Mouse (Mus musculus): ENCODE measurements around the gene Gm11042. TPM values are rescaled to one million over a fixed set of nuclear protein-coding genes. Genes with fewer than 3 reads are reported as not detected.

Gm11042 gene
- not detected for total RNA-seq (2022)

DNA sequence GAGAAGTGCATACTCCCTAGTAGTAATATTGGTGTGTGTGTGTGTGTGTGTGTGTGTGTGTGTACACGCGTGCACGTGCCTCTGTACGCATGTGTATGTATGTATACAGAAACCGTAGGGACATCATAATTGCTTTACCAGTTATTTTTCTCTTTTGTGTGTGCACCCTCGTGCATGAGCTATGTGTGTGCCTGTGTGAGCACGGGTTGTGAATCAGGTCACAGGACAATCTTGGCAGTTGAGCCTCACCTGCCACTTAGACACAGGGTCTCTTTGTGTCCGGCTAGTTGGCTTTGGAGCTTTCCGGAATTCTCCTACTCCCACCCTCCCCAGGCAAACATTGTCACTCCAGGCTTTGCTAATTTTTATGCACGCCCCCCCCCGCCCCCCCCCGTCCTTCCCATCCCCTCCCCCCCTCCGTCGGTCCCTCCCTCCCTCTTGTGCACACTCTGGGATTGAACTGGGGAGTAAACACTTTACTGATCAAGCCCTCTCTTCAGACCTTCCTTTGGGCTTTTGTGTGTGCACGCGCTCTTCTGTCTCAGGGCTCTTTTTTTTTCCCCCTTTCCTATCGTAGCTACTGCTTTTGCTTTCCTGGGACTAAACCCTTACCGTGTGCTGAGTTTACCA, at the start of gene Gm11042:
Gene Gm11042 (minus strand): TSS at position 51 of the 630 bp plus-strand sequence.
- no peak for DNase-seq

DNA sequence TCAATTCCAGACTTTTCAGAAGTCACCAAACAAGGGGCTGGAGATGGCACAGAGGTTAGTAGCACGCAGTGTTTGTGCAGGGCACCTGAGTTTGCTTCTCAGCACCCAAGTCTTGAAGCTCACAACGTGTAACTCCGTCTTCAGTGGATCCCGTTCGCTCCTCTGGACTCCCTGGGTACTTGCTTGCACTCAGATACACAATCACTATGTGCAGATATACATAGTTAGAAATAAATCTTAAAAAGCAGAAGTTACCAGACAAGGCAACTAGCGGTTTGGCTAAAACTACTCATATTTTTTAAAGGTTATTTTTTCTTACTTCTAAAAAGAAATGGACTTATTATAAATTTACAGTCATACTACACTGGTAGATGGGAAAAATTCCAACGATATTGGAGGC, 48.3 kb upstream of the Gm11042 start:
- no peak for DNase-seq

- DNase-seq = no peak
These were observed 46.9 kb upstream of the Gm11042 start for GRCm38 (mm10) chr12:74363076-74363475.

- no peak for DNase-seq
These were observed 46.3 kb upstream of the Gm11042 start for GRCm38 (mm10) chr12:74362453-74362852.

DNA sequence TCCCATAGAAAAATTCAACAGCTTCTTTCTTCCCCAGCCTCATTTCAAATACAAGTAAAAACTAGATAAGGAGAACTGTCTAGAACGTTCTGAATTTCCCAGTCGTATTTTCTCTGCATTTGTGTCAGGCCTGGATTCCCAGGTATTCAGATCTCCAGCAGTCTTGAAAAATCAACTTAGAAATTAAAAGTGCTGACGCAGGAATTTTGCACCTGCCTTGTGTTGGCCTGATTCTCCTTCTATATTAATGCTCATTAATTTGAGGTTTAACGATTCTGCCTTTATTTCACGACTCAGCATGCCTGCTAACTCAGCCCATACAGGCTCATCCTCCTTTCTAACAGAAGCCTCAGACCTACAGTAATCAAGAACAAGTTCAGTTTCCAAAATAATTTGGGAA, 43.6 kb upstream of the Gm11042 start:
- DNase-seq = no peak

DNA sequence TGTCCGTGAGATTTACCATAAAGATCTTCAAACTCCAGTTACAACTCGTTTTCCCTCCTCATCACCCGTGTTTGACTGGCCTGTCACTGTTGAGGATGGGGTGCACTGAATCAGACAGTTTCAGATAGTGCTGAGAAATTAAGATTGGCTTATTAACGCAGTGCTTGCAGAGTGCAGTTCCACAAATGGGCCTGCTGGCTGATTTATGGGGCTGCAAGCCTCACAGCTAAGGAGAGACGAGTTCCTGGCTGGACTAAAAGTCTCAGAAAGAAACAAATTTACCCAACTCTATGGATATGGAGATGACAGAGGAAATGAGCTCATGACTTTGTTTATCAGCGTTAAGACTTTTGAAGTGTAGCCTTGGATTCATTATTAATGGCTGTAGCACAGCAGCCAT, 41.6 kb upstream of the Gm11042 start:
- no peak for DNase-seq

DNA sequence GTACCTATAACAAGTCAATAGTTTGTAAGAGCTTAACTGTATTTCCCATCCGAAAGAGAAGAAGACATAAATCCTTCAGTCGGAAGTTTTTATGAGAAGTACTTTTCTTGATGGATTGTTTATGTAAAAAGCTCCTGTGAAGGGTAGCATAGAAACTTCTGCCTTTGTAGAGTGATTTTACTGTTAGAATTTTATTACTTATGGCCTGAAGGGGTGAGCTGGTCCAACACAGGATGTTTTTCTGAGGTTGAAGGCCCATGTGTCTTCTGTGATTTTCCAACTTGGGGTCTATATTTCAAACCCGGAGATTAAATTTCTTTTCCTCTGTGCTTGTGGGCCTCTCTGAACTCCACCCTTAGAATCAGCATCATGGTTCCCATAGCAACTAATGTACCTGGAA, 26.5 kb upstream of the Gm11042 start:
- no peak for DNase-seq

DNA sequence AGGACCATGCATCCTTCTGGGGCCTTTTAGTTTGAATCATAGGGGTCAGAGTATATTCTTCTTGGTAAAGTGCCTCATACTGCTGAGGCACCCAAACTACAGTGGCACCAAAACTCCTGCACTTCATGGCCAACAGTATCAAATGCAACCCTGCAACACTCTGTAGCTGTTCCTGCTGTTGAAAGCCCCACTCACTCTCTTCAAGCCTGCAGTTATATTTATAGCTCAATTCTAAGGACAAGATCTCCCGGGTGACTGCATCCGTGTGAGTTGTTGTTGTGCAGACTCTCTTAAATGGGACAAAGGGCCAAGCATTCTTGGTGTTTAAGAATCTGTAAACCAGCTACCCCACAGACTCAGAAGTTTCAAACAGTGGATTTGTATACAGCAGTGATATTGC, 23.9 kb upstream of the Gm11042 start:
- DNase-seq = no peak

DNA sequence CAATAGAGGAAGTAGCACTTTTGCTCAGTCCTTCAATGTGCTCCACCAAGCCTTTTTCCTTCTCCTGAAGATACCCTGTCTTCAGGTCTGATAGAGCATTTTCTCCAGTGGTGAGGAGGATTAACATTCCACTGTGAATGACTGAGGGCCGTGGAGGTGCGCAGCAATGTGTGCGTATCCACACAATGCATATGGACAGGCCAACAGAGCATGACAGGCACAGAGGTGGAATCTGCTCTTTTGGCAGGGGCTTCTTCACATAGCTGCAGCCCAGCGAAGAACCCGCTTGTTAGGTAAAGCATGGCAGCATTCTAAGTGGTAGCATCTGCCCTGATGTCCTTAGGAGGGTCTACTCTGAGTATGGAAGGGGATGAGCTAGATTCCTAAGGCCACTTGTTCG, 17.5 kb upstream of the Gm11042 start:
- no peak for DNase-seq

DNA sequence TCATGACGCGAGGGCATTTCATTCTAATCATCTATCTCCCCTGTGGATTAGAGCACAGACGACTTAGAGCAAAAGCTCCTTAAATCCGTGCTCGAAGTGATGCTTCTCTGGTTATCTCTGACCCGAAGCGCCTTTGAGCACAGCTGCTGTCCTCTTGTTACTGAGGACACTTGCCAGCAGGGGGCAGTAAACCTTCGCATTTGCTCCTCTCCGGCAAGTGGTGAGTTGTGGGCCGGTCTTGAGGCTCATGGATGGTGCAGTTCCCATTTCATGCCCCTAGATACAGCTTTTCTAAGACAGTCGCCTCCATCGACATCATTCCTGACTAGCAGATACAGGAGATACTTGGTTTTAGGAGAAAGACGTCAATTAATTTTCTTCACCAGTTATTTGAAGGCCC, 16.8 kb upstream of the Gm11042 start:
- DNase-seq = peak; percentile 36

DNA sequence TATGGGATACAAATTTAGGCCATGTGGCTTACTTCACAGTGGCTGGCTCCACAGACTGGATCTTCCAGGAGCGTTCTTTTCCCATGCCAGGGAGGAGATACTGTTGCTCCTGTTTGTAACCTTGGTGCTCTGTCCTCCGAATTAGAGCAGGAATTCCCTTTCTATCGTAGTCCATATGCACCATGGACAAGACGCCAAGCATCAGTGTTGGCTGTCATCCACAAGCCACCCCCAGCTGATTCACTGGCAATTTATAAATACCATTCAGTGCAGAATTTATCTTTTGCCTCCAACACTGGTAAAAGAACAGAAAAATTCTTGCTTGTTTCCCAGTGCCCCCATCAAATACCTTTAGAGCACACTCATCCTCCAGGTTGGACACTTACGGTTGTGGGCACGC, 13.6 kb upstream of the Gm11042 start:
- DNase-seq = no peak

DNA sequence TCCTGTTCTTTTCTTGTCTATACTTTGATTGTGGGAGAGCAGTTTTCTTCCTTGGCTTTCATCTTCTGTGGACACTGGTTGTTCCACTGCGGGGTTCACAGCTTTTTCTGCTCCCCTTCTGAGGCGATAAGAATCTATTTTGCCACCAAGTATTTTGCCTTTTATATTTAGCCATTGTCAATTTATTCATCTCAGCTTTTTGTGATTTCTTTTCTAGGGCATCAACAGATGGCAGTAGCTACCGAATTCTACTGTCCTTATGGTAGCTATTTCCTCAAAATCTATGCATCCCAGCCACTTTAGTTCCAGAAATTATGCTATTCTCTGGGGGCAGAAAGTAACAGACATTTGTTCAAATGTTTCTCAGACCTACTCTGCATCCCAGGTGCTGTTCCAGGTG, 10.4 kb upstream of the Gm11042 start:
- no peak for DNase-seq

DNA sequence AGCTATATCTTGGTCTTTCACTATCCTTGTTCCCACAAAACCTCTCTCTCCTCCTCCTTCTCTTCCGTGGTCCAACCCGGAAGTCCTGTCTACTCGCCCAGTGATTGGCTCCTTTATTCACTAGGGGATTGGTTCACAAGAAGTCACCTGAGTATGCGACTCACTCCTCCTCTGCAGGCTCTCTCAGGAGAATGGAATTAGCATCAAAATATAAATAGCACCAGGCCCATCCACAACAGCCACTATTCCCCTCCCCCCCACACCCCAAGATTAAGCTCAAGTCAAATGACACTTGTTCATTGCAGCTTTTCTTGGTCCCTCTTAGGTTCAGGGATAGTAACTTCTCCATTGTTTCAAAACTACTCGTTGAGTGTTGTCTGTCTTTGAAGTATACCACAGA, 5.8 kb upstream of the Gm11042 start:
- no peak for DNase-seq

- DNase-seq = no peak
These were observed 4.1 kb upstream of the Gm11042 start for GRCm38 (mm10) chr12:74320318-74320717.

DNA sequence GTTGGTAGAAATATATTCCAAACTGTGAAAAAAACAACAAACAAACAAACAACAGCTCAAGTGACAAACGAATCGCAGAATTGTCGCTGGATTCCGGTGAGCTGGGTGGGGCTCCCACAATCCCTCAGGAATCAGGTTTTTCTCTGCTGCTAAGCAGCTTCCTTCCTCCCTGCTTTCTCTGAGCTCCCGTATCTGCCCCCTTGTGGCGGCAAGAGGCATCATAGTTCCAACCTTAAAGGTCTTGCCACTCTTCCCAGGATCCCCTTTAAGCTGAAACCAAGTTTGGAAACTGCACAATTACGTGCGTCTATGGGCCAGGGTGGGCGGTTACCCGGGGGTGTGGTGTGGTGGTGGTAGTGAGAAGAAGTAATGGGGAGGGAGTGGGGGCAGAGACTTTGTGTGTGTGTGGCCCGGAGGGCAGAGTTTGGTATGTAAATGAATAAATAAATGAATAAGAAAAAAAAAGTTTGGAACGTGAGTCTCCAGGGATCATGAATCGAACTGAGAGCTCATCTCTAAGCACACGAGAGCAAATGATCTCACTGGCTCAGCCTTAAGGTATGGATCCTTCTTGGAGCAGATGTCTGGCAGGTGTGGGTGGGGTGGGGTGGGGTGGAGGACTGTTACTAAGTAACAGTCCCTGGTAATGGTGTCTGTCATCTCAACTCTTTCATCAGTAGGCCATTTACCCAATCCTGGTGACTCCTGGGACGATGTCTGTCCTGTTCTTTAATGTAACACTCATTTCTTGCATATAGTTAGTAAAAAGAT, 980 bp upstream of the Gm11042 start:
- peak; percentile 45 for DNase-seq

DNA sequence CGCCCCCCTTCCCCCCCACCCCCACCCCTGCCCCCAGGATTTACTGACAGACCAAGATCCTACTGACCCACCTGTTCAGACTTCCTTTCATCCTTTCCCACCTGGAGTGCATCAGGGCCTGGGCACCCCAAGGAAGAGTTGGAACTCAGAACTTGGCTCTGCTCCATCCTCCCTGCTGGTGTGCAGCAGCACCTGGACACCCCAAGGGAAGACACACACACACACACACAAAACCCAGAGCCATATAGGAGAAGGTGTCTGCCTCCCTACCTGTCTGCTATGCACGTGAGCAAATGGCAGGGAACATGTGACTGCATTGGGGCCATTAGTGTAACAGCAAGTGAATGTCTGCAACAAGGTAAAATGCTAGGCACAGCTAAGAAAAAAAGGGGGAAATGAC, 973 bp downstream of the Gm11042 start:
- no peak for DNase-seq

GRCm38 (mm10) chr12:74312611-74313010, 3.6 kb downstream of the Gm11042 start:
- no peak for DNase-seq

- no peak for DNase-seq
These were observed 12.5 kb downstream of the Gm11042 start for GRCm38 (mm10) chr12:74303418-74304294.

DNA sequence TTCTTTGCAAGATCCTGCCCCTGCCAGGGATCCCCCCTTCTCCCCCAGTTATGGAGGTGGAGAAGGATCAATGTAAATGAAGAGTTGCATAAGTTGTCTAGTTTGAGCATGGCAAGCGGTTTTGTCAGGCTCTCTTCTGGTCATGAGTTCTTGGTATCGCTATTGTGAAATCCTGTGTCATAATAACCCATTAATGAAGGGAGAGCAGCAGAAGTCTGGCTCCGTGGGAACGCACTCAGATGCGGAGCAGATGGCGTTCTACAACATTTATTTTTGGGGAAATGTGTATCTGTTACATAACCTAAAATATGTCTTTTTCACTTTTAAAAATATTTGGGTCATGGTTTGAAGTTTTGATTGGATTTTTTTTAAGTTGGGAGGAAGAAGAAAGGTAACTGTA, 14.6 kb downstream of the Gm11042 start:
- no peak for DNase-seq

- no peak for DNase-seq
These were observed 19.8 kb downstream of the Gm11042 start for GRCm38 (mm10) chr12:74296374-74296773.

GRCm38 (mm10) chr12:74293624-74294023, 22.6 kb downstream of the Gm11042 start:
- no peak for DNase-seq

GRCm38 (mm10) chr12:74290983-74291382, 25.2 kb downstream of the Gm11042 start:
- no peak for DNase-seq

DNA sequence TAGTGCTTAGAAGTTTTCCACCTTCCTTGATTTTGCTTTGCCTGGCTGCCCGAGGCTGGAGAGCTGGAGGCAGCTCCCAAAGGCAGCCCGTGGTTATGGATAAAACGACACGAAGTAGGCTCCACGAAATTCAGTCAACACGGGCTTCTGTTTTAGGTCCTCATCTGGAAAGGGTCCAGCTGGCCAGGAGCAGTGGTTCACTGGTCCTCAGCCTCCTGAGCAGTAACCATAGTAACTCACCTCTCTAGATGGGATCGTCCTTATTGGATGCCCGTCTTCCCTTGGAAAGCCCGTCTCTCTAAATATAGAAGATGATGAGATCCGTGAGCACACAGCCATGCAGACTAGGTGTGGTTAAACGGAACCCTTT, 31.5 kb downstream of the Gm11042 start:
- DNase-seq = no peak

Measured in adrenal gland, adult 8-10 months (tissue).